Mouse (Mus musculus): ENCODE data around the gene Plbd1. TPM values are rescaled to one million over a fixed set of nuclear protein-coding genes. Genes with fewer than 3 reads are reported as not detected.

The Plbd1 gene
- polyA plus RNA-seq, 1 experiment from 2014 or later = 6.0 TPM

- Histone ChIP-seq H3K4me3 (ENCODE audit: low read depth, low read length) (no peak overlapping the region), H3K27me3 (ENCODE audit: control insufficient read depth, insufficient read depth, low read length) (no peaks in the 10 kb centered on the region), H3K36me3 (ENCODE audit: control insufficient read depth, insufficient read depth, low read length) (no peaks in the 10 kb centered on the region), H3K4me1 (ENCODE audit: control insufficient read depth, insufficient read depth, low read length) (no peaks in the 10 kb centered on the region), H3K27ac (ENCODE audit: low read length) (no peak overlapping the region), H3K4me2 (replicated peaks; ENCODE audit: low read depth, low read length) (no peak overlapping the region), H3K9me3 (ENCODE audit: control insufficient read depth, low read depth, low read length) (no peaks in the 10 kb centered on the region), H3K9ac (replicated peaks; ENCODE audit: low read depth, low read length) (no peak overlapping the region)
- WGBS = 85% methylated on average over 12 of the region's 12 CpGs
- no peak for ATAC-seq (ENCODE audit: insufficient number of reproducible peaks, insufficient read depth, low FRiP score, low read depth)
These were observed 36.3 kb downstream of the Plbd1 start for GRCm38 (mm10) chr6:136625421-136625820.

- H3K36me3 ChIP-seq (ENCODE audit: control insufficient read depth, insufficient read depth, low read length) = no peaks in the 10 kb centered on the region
- no peak overlapping the region for H3K9ac ChIP-seq (replicated peaks; ENCODE audit: low read depth, low read length)
- 40% methylated on average over 17 of the region's 17 CpGs for WGBS
- H3K9me3 ChIP-seq (ENCODE audit: control insufficient read depth, low read depth, low read length) = no peaks in the 10 kb centered on the region
- H3K27me3 ChIP-seq (ENCODE audit: control insufficient read depth, insufficient read depth, low read length) = no peaks in the 10 kb centered on the region
- 0 out of 2 replicates have a peak overlapping the region, but pooled peaks have one; percentile 3 for H3K4me2 ChIP-seq (replicated peaks; ENCODE audit: low read depth, low read length)
- H3K4me3 ChIP-seq (ENCODE audit: low read depth, low read length) = no peak overlapping the region
- no peaks in the 10 kb centered on the region for H3K4me1 ChIP-seq (ENCODE audit: control insufficient read depth, insufficient read depth, low read length)
- no peak overlapping the region for H3K27ac ChIP-seq (ENCODE audit: low read length)
- peak; percentile 61; the same call in 1 of the 2 replicates for ATAC-seq (ENCODE audit: insufficient number of reproducible peaks, insufficient read depth, low FRiP score, low read depth)
These were observed 41.2 kb downstream of the Plbd1 start for GRCm38 (mm10) chr6:136620361-136621139.

GRCm38 (mm10) chr6:136614156-136614555 lies 47.6 kb downstream of the Plbd1 start:
- Histone ChIP-seq H3K4me2 (replicated peaks; ENCODE audit: low read depth, low read length) (no peak overlapping the region), H3K27ac (ENCODE audit: low read length) (no peak overlapping the region), H3K9ac (replicated peaks; ENCODE audit: low read depth, low read length) (no peak overlapping the region), H3K27me3 (ENCODE audit: control insufficient read depth, insufficient read depth, low read length) (no peaks in the 10 kb centered on the region), H3K4me3 (ENCODE audit: low read depth, low read length) (no peak overlapping the region), H3K9me3 (ENCODE audit: control insufficient read depth, low read depth, low read length) (peaks cover 6% of the 10 kb centered on the region; the same call in 1 of the 2 replicates), H3K4me1 (ENCODE audit: control insufficient read depth, insufficient read depth, low read length) (no peaks in the 10 kb centered on the region), H3K36me3 (ENCODE audit: control insufficient read depth, insufficient read depth, low read length) (peaks cover 15% of the 10 kb centered on the region)
- no peak for ATAC-seq (ENCODE audit: insufficient number of reproducible peaks, insufficient read depth, low FRiP score, low read depth)
- 92% methylated on average over 3 of the region's 3 CpGs for WGBS

GRCm38 (mm10) chr6:136612312-136612711 lies 49.4 kb downstream of the Plbd1 start:
- H3K9ac ChIP-seq (replicated peaks; ENCODE audit: low read depth, low read length) = no peak overlapping the region
- no peaks in the 10 kb centered on the region for H3K27me3 ChIP-seq (ENCODE audit: control insufficient read depth, insufficient read depth, low read length)
- H3K4me1 ChIP-seq (ENCODE audit: control insufficient read depth, insufficient read depth, low read length) = no peaks in the 10 kb centered on the region
- no peak overlapping the region for H3K4me2 ChIP-seq (replicated peaks; ENCODE audit: low read depth, low read length)
- H3K27ac ChIP-seq (ENCODE audit: low read length) = no peak overlapping the region
- H3K36me3 ChIP-seq (ENCODE audit: control insufficient read depth, insufficient read depth, low read length) = peaks cover 29% of the 10 kb centered on the region
- ATAC-seq (ENCODE audit: insufficient number of reproducible peaks, insufficient read depth, low FRiP score, low read depth) = no peak
- 92% methylated on average over 3 of the region's 3 CpGs for WGBS
- H3K4me3 ChIP-seq (ENCODE audit: low read depth, low read length) = no peak overlapping the region
- peaks cover 6% of the 10 kb centered on the region; the same call in 1 of the 2 replicates for H3K9me3 ChIP-seq (ENCODE audit: control insufficient read depth, low read depth, low read length)

- Histone ChIP-seq H3K9ac (replicated peaks; ENCODE audit: low read depth, low read length) (no peak overlapping the region), H3K27me3 (ENCODE audit: control insufficient read depth, insufficient read depth, low read length) (no peaks in the 10 kb centered on the region), H3K36me3 (ENCODE audit: control insufficient read depth, insufficient read depth, low read length) (peaks cover 33% of the 10 kb centered on the region), H3K4me1 (ENCODE audit: control insufficient read depth, insufficient read depth, low read length) (no peaks in the 10 kb centered on the region), H3K27ac (ENCODE audit: low read length) (no peak overlapping the region), H3K4me2 (replicated peaks; ENCODE audit: low read depth, low read length) (no peak overlapping the region), H3K4me3 (ENCODE audit: low read depth, low read length) (no peak overlapping the region), H3K9me3 (ENCODE audit: control insufficient read depth, low read depth, low read length) (peaks cover 6% of the 10 kb centered on the region; the same call in 1 of the 2 replicates)
- WGBS = 96% methylated on average over 17 of the region's 17 CpGs
- ATAC-seq (ENCODE audit: insufficient number of reproducible peaks, insufficient read depth, low FRiP score, low read depth) = no peak
These were observed 50.1 kb downstream of the Plbd1 start for GRCm38 (mm10) chr6:136611351-136612215.

GRCm38 (mm10) chr6:136602601-136603000 lies 59.1 kb downstream of the Plbd1 start:
- peaks cover 79% of the 10 kb centered on the region for H3K36me3 ChIP-seq (ENCODE audit: control insufficient read depth, insufficient read depth, low read length)

GRCm38 (mm10) chr6:136594541-136594940 lies 67.2 kb downstream of the Plbd1 start:
- no peak overlapping the region for H3K27ac ChIP-seq (ENCODE audit: low read length)
- H3K4me2 ChIP-seq (replicated peaks; ENCODE audit: low read depth, low read length) = no peak overlapping the region
- peaks cover 53% of the 10 kb centered on the region for H3K36me3 ChIP-seq (ENCODE audit: control insufficient read depth, insufficient read depth, low read length)
- ATAC-seq (ENCODE audit: insufficient number of reproducible peaks, insufficient read depth, low FRiP score, low read depth) = no peak
- no peaks in the 10 kb centered on the region for H3K4me1 ChIP-seq (ENCODE audit: control insufficient read depth, insufficient read depth, low read length)
- 89% methylated on average over 4 of the region's 4 CpGs for WGBS
- H3K9me3 ChIP-seq (ENCODE audit: control insufficient read depth, low read depth, low read length) = no peaks in the 10 kb centered on the region
- H3K9ac ChIP-seq (replicated peaks; ENCODE audit: low read depth, low read length) = no peak overlapping the region
- H3K4me3 ChIP-seq (ENCODE audit: low read depth, low read length) = no peak overlapping the region
- H3K27me3 ChIP-seq (ENCODE audit: control insufficient read depth, insufficient read depth, low read length) = no peaks in the 10 kb centered on the region

More at GRCm38 (mm10) chr6:136602601-136603000, 59.1 kb downstream of the Plbd1 start:
- Histone ChIP-seq H3K27me3 (ENCODE audit: control insufficient read depth, insufficient read depth, low read length) (no peaks in the 10 kb centered on the region), H3K4me1 (ENCODE audit: control insufficient read depth, insufficient read depth, low read length) (no peaks in the 10 kb centered on the region), H3K4me2 (replicated peaks; ENCODE audit: low read depth, low read length) (no peak overlapping the region), H3K9me3 (ENCODE audit: control insufficient read depth, low read depth, low read length) (no peaks in the 10 kb centered on the region), H3K27ac (ENCODE audit: low read length) (no peak overlapping the region), H3K4me3 (ENCODE audit: low read depth, low read length) (no peak overlapping the region), H3K9ac (replicated peaks; ENCODE audit: low read depth, low read length) (no peak overlapping the region)
- no peak for ATAC-seq (ENCODE audit: insufficient number of reproducible peaks, insufficient read depth, low FRiP score, low read depth)
- 88% methylated on average over 7 of the region's 7 CpGs for WGBS

GRCm38 (mm10) chr6:136590739-136591138 lies 71.0 kb downstream of the Plbd1 start:
- H3K4me3 ChIP-seq (ENCODE audit: low read depth, low read length) = no peak overlapping the region
- H3K4me2 ChIP-seq (replicated peaks; ENCODE audit: low read depth, low read length) = no peak overlapping the region
- no peak for ATAC-seq (ENCODE audit: insufficient number of reproducible peaks, insufficient read depth, low FRiP score, low read depth)
- H3K36me3 ChIP-seq (ENCODE audit: control insufficient read depth, insufficient read depth, low read length) = peaks cover 63% of the 10 kb centered on the region
- no peaks in the 10 kb centered on the region for H3K27me3 ChIP-seq (ENCODE audit: control insufficient read depth, insufficient read depth, low read length)
- H3K4me1 ChIP-seq (ENCODE audit: control insufficient read depth, insufficient read depth, low read length) = no peaks in the 10 kb centered on the region
- H3K9me3 ChIP-seq (ENCODE audit: control insufficient read depth, low read depth, low read length) = no peaks in the 10 kb centered on the region
- H3K9ac ChIP-seq (replicated peaks; ENCODE audit: low read depth, low read length) = no peak overlapping the region
- H3K27ac ChIP-seq (ENCODE audit: low read length) = no peak overlapping the region
- 87% methylated on average over 4 of the region's 4 CpGs for WGBS

All from stomach, embryonic 14.5 days (tissue).